Mouse (Mus musculus): Measurements from ENCODE around the gene Rpusd1. TPM values are rescaled to one million over a fixed set of nuclear protein-coding genes. Genes with fewer than 3 reads are reported as not detected.

The Rpusd1 gene
- total RNA-seq (2012; rRNA removed) (7.3 and 8.2 TPM in 2 replicates), polyA plus RNA-seq (2012; ENCODE audit: insufficient read depth in 1 of 2, insufficient read length in 2 of 2, low read depth in 1 of 2, low replicate concordance in 2 of 2, missing spikeins in 1 of 2) (10 to 100 TPM in 1 of 2 experiments, not detected in 1; 23.9 TPM)

- no peak for TF ChIP-seq ZNF384 (IDR thresholded peaks at IDR 0.05; ENCODE audit: low read depth, low read length)
- TF ChIP-seq NELFE (IDR thresholded peaks at IDR 0.05; ENCODE audit: low read depth, low read length): peak; percentile 66
- TF ChIP-seq ETS1 (IDR thresholded peaks at IDR 0.05; ENCODE audit: low read depth, low read length): no peak
- no peak for TF ChIP-seq GATA1 (IDR thresholded peaks at IDR 0.05; ENCODE audit: low read depth, low read length)
- TF ChIP-seq KAT2A (conservative IDR thresholded peaks at IDR 0.05; ENCODE audit: low read depth, low read length): peak; percentile 40; the same call in 1 of the 2 replicates
- no peak for TF ChIP-seq MYC (IDR thresholded peaks at IDR 0.05; ENCODE audit: low read depth, low read length)
- peak; percentile 75 for TF ChIP-seq NRF1 (IDR thresholded peaks at IDR 0.05; ENCODE audit: insufficient read depth, low read depth, low read length, poor library complexity, severe bottlenecking)
- TF ChIP-seq MYB (IDR thresholded peaks at IDR 0.05; ENCODE audit: low read depth, low read length): no peak
- no peak for TF ChIP-seq ZC3H11A (IDR thresholded peaks at IDR 0.05; ENCODE audit: low read depth, low read length)
- peak; percentile 65; the same call in 1 of the 2 replicates for TF ChIP-seq POLR2AphosphoS2 (IDR thresholded peaks at IDR 0.05; ENCODE audit: low read length)
- no peak for TF ChIP-seq USF2 (IDR thresholded peaks at IDR 0.05; ENCODE audit: borderline replicate concordance in 1 of 2, insufficient read depth in 1 of 2, low read depth in 1 of 2, low read length in 2 of 2)
- TF ChIP-seq MAX (IDR thresholded peaks at IDR 0.05; ENCODE audit: low read length): peak; percentile 69; the same call in 1 of the 2 replicates
- no peak for TF ChIP-seq MEF2A (IDR thresholded peaks at IDR 0.05; ENCODE audit: extremely low read depth, insufficient replicate concordance, low read depth, low read length, poor library complexity, severe bottlenecking)
- peak; percentile 20 for TF ChIP-seq ZMIZ1 (IDR thresholded peaks at IDR 0.05; ENCODE audit: low read depth, low read length)
- TF ChIP-seq TBP (IDR thresholded peaks at IDR 0.05; ENCODE audit: low read depth, low read length): peak; percentile 64; the same call in 1 of the 2 replicates
- TF ChIP-seq POLR2A (IDR thresholded peaks at IDR 0.05; ENCODE audit: control insufficient read depth in 1 of 2, insufficient read depth in 1 of 2, low read depth in 1 of 2, low read length in 2 of 2, poor library complexity in 1 of 2): peak; percentile 60 to 95
- no peak for TF ChIP-seq SMC3 (IDR thresholded peaks at IDR 0.05; ENCODE audit: low read depth, low read length)
- no peak for TF ChIP-seq UBTF (IDR thresholded peaks at IDR 0.05; ENCODE audit: borderline replicate concordance, insufficient read depth, low read depth, low read length)
- TF ChIP-seq TCF12 (IDR thresholded peaks at IDR 0.05; ENCODE audit: low read depth, low read length): no peak; the same call in 1 of the 2 replicates
- TF ChIP-seq HCFC1 (IDR thresholded peaks at IDR 0.05; ENCODE audit: low read depth, low read length): peak; percentile 71
- peak; percentile 92 for TF ChIP-seq SIN3A (IDR thresholded peaks at IDR 0.05; ENCODE audit: low read length)
- no peak for TF ChIP-seq EP300 (IDR thresholded peaks at IDR 0.05; ENCODE audit: low read depth in 1 of 2, low read length in 2 of 2)
- TF ChIP-seq CHD2 (IDR thresholded peaks at IDR 0.05; ENCODE audit: low read length): peak; percentile 70; the same call in 1 of the 2 replicates
- no peak for TF ChIP-seq TAL1 (IDR thresholded peaks at IDR 0.05; ENCODE audit: low read length)
- no peak for TF ChIP-seq BHLHE40 (IDR thresholded peaks at IDR 0.05; ENCODE audit: borderline replicate concordance, low read depth, low read length)
- TF ChIP-seq RAD21 (IDR thresholded peaks at IDR 0.05; ENCODE audit: low read depth, low read length): no peak
- no peak for TF ChIP-seq MAFK (IDR thresholded peaks at IDR 0.05; ENCODE audit: borderline replicate concordance, low read depth, low read length)
- TF ChIP-seq POLR2AphosphoS5 (IDR thresholded peaks at IDR 0.05; ENCODE audit: borderline replicate concordance, low read depth, low read length): no peak
- TF ChIP-seq JUND (IDR thresholded peaks at IDR 0.05; ENCODE audit: low read depth, low read length): no peak
- TF ChIP-seq E2F4 (IDR thresholded peaks at IDR 0.05; ENCODE audit: borderline replicate concordance, low read depth, low read length): peak; percentile 90; the same call in 1 of the 2 replicates
- TF ChIP-seq MXI1 (IDR thresholded peaks at IDR 0.05; ENCODE audit: low read depth, low read length): peak; percentile 82
- Histone ChIP-seq H3K27ac (ENCODE audit: control insufficient read depth, low read depth, low read length) (peak within 1 kb of the TSS; percentile 23; the same call in 1 of the 2 replicates), H3K9me3 (replicated peaks; ENCODE audit: insufficient read depth, low read length) (no peaks in the 10 kb centered on the region), H3K79me2 (ENCODE audit: control insufficient read depth, insufficient read depth, low read length, poor library complexity) (peaks cover 8% of the 10 kb centered on the region), H3K27me3 (ENCODE audit: control insufficient read depth in 1 of 2, insufficient read depth in 2 of 2, low read length in 2 of 2) (no peaks in the 10 kb centered on the region), H3K4me3 (ENCODE audit: control insufficient read depth in 1 of 2, insufficient read depth in 1 of 2, low read depth in 2 of 2, low read length in 2 of 2) (peak within 1 kb of the TSS; percentile 73 to 81), H3K4me1 (ENCODE audit: control insufficient read depth in 1 of 2, insufficient read depth in 2 of 2, low read length in 2 of 2) (peaks cover 0 to 16% of the 10 kb centered on the region in 2 experiments; a peak in 2 of 4 replicates), H3K9ac (ENCODE audit: control insufficient read depth, low read depth, low read length, poor library complexity, severe bottlenecking) (peak within 1 kb of the TSS; percentile 77), H3K36me3 (ENCODE audit: control insufficient read depth in 1 of 2, insufficient read depth in 2 of 2, low read length in 2 of 2) (no peaks in the 10 kb centered on the region)
- peak; percentile 100 for DNase-seq (ENCODE audit: low read depth, low spot score)
Measured at GRCm38 (mm10) chr17:25727265-25728008, at the start of gene Rpusd1, which contains the start of gene Chtf18. TSS of gene Rpusd1 (plus strand) at chr17:25727670. TSS of gene Chtf18 (minus strand) at chr17:25727419.

Measured in MEL (cell line).